Comparison of ENCODE assay signal across 8 mouse cellular contexts in genomic region chr6:34921941-34922340, GRCm38 (mm10). TPM values are rescaled to one million over a fixed set of nuclear protein-coding genes. Genes with fewer than 3 reads are reported as not detected.
DNase-seq lines count a peak whose midpoint lies in the region; ATAC-seq and TF ChIP-seq lines count a peak whose summit lies in the region.

No protein-coding gene starts in this region.

- no peak for DNase-seq in left cerebral cortex, adult 2 months (ENCODE audit: extremely low spot score in 1 of 2, low spot score in 2 of 2)
- no peak for DNase-seq in left cerebral cortex, adult 8-10 months (ENCODE audit: low spot score in 2 of 2)
- DNase-seq in ES-CJ7 (ENCODE audit: low read depth, low spot score), result peak; percentile 95
- peak; percentile 28 for DNase-seq in brain, embryonic 14.5 days (ENCODE audit: low read depth)
- peak; percentile 41 for DNase-seq in liver, embryonic 13.5 days
- peak; percentile 76 for DNase-seq in retina, postnatal 1 day
- no peak for DNase-seq in frontal cortex, postnatal 14 days (ENCODE audit: low spot score in 2 of 2)

- H3K4me1 ChIP-seq in heart, embryonic 14.5 days (ENCODE audit: control insufficient read depth in 2 of 2, insufficient read depth in 2 of 2, low read length in 2 of 2), result no peaks in the 10 kb centered on the region; a peak in 1 of 4 replicates
- H3K4me1 ChIP-seq in liver, embryonic 13.5 days (replicated peaks), result peaks cover 7% of the 10 kb centered on the region

- H3K4me2 ChIP-seq in heart, embryonic 14.5 days (ENCODE audit: low read length), result no peak overlapping the region
- H3K4me2 ChIP-seq in liver, embryonic 13.5 days, result no peak overlapping the region

- no peak for TF ChIP-seq POLR2A in brain, embryonic 14.5 days (IDR thresholded peaks at IDR 0.05; ENCODE audit: borderline replicate concordance, extremely low read depth, insufficient read depth, insufficient read length, poor library complexity, severe bottlenecking)

- intact Hi-C loops in left cerebral cortex, adult 2 months (cut with DNase I), result no loop called here

- H3K4me3 ChIP-seq in left cerebral cortex, adult 2 months, result no peak overlapping the region
- no peak overlapping the region for H3K4me3 ChIP-seq in heart, embryonic 14.5 days (ENCODE audit: control insufficient read depth in 1 of 2, insufficient read depth in 1 of 2, low read depth in 1 of 2, low read length in 2 of 2)
- no peak overlapping the region for H3K4me3 ChIP-seq in liver, embryonic 13.5 days (replicated peaks)

- no peaks in the 10 kb centered on the region for H3K9me3 ChIP-seq in heart, embryonic 14.5 days (ENCODE audit: control insufficient read depth, low read length)
- H3K9me3 ChIP-seq in liver, embryonic 13.5 days (replicated peaks), result no peaks in the 10 kb centered on the region

- 43% methylated on average over 14 of the region's 14 CpGs for WGBS in heart, embryonic 14.5 days
- 37% methylated on average over 14 of the region's 14 CpGs for WGBS in liver, embryonic 13.5 days (ENCODE audit: insufficient replicate concordance)

- no peak overlapping the region for H3K9ac ChIP-seq in heart, embryonic 14.5 days (ENCODE audit: low read length)
- no peak overlapping the region for H3K9ac ChIP-seq in liver, embryonic 13.5 days

- peak; percentile 46 for TF ChIP-seq CTCF in left cerebral cortex, adult 2 months (IDR thresholded peaks at IDR 0.05)
- TF ChIP-seq CTCF in brain, embryonic 14.5 days (IDR thresholded peaks at IDR 0.05; ENCODE audit: borderline replicate concordance, extremely low read depth, insufficient read depth, insufficient read length), result peak; percentile 36; the same call in 1 of the 2 replicates

- no peak overlapping the region for H3K27ac ChIP-seq in left cerebral cortex, adult 2 months
- no peak overlapping the region for H3K27ac ChIP-seq in heart, embryonic 14.5 days (replicated peaks in 1 of 2; ENCODE audit: control insufficient read depth in 1 of 2, insufficient read depth in 1 of 2, low read depth in 2 of 2, low read length in 2 of 2)
- no peak overlapping the region for H3K27ac ChIP-seq in liver, embryonic 13.5 days

- no peaks in the 10 kb centered on the region for H3K27me3 ChIP-seq in heart, embryonic 14.5 days (ENCODE audit: control insufficient read depth, insufficient read depth, low read length)
- H3K27me3 ChIP-seq in liver, embryonic 13.5 days, result no peaks in the 10 kb centered on the region

- 0 out of 2 replicates have a peak, but pooled peaks have one; percentile 35 for ATAC-seq in heart, embryonic 14.5 days (ENCODE audit: insufficient number of reproducible peaks, insufficient read depth, low FRiP score, low read depth)
- ATAC-seq in liver, embryonic 13.5 days (ENCODE audit: low read depth), result peak; percentile 49; the same call in 1 of the 2 replicates

- no peaks in the 10 kb centered on the region for H3K36me3 ChIP-seq in heart, embryonic 14.5 days (ENCODE audit: control insufficient read depth, insufficient read depth, low read length)
- no peaks in the 10 kb centered on the region for H3K36me3 ChIP-seq in liver, embryonic 13.5 days

RNA-seq across cellular contexts. Expression of gene Stra8, which starts 2.0 kb away (rescaled TPM):
- total RNA-seq in left cerebral cortex, adult 2 months (2021), result not detected
- total RNA-seq in left cerebral cortex, adult 8-10 months (2022), result not detected
- not detected in 2 replicates for polyA plus RNA-seq in brain, embryonic 14.5 days (2012; rRNA removed)
- polyA plus RNA-seq in heart, embryonic 14.5 days (2014; fragmentation: Nextera tagmentation; extraction: Ambion mirVana), result not detected in 2 replicates
- not detected in 2 replicates for polyA plus RNA-seq in liver, embryonic 13.5 days (2015; fragmentation: Nextera tagmentation; extraction: Ambion mirVana)

RNA-seq across cellular contexts. Expression of gene Wdr91, which starts 11.3 kb away (rescaled TPM):
- 10 to 100 TPM; 29.3 to 30.7 TPM for total RNA-seq in left cerebral cortex, adult 2 months (2021)
- 10 to 100 TPM; 35.9 to 39.9 (median 38.0) TPM for total RNA-seq in left cerebral cortex, adult 8-10 months (2022)
- 26.0 and 31.2 TPM in 2 replicates for polyA plus RNA-seq in brain, embryonic 14.5 days (2012; rRNA removed)
- polyA plus RNA-seq in heart, embryonic 14.5 days (2014; fragmentation: Nextera tagmentation; extraction: Ambion mirVana), result 9.7 and 10.4 TPM in 2 replicates
- polyA plus RNA-seq in liver, embryonic 13.5 days (2015; fragmentation: Nextera tagmentation; extraction: Ambion mirVana), result 12.3 and 13.8 TPM in 2 replicates

RNA-seq across cellular contexts. Expression of gene Cyren, which starts 44.1 kb away (rescaled TPM):
- total RNA-seq in left cerebral cortex, adult 2 months (2021), result 1 to 10 TPM; 5.6 to 7.2 TPM
- 1 to 10 TPM; 3.6 to 4.1 (median 3.8) TPM for total RNA-seq in left cerebral cortex, adult 8-10 months (2022)
- polyA plus RNA-seq in brain, embryonic 14.5 days (2012; rRNA removed), result 12.4 and 13.2 TPM in 2 replicates
- 5.8 and 6.3 TPM in 2 replicates for polyA plus RNA-seq in heart, embryonic 14.5 days (2014; fragmentation: Nextera tagmentation; extraction: Ambion mirVana)
- 10.5 and 10.6 TPM in 2 replicates for polyA plus RNA-seq in liver, embryonic 13.5 days (2015; fragmentation: Nextera tagmentation; extraction: Ambion mirVana)

RNA-seq across cellular contexts. Expression of gene Tmem140, which starts 59.0 kb away (rescaled TPM):
- total RNA-seq in left cerebral cortex, adult 2 months (2021), result 1 to 10 TPM; 3.1 TPM
- total RNA-seq in left cerebral cortex, adult 8-10 months (2022), result 1 to 10 TPM; 1.9 to 4.3 (median 2.9) TPM
- 0.68 and 0.71 TPM in 2 replicates for polyA plus RNA-seq in brain, embryonic 14.5 days (2012; rRNA removed)
- 0.92 and 1.3 TPM in 2 replicates for polyA plus RNA-seq in heart, embryonic 14.5 days (2014; fragmentation: Nextera tagmentation; extraction: Ambion mirVana)
- polyA plus RNA-seq in liver, embryonic 13.5 days (2015; fragmentation: Nextera tagmentation; extraction: Ambion mirVana), result 2.4 and 2.7 TPM in 2 replicates

Comparison
In these comparisons a context has a peak if more than half of its experiments do, and no peak if none do; other contexts are left out.
1. DNase-seq: peak in ES-CJ7 (single experiment), brain, embryonic 14.5 days (single experiment), liver, embryonic 13.5 days (single experiment) and retina, postnatal 1 day (single experiment); none in left cerebral cortex, adult 2 months (0 of 2), left cerebral cortex, adult 8-10 months (0 of 2) and frontal cortex, postnatal 14 days (0 of 2).